Mouse (Mus musculus) megakaryocyte-erythroid progenitor cell, adult 5-6 weeks (primary cell): ENCODE data around the gene Gys1. TPM values are rescaled to one million over a fixed set of nuclear protein-coding genes. Genes with fewer than 3 reads are reported as not detected.
"Not testable (repeated sequence)": the region's sequence is repeated elsewhere in the genome, so short reads cannot be mapped to it uniquely, and the experiment has no call there.

ENCODE experiments used
- ATAC-seq: replicated peaks from 2 replicates; pipeline ENCODE4 v1.8.0; 2016; ENCODE audit warnings: mild to moderate bottlenecking, inconsistent platforms; ENCODE audit not compliant: severe bottlenecking, poor library complexity, low FRiP score, low TSS enrichment
- total RNA-seq, 2 experiments: library from RNA; stranded (forward) in 1 of 2; stranded (reverse) in 1 of 2; fragments of 200-1000, 215-1000 nt in 1 of 2; fragments of >200 nt in 1 of 2; fragmentation: Nextera tagmentation in 1 of 2; gene quantifications; 2 replicates each; pipeline ENCODE4 v1.2.3; 2014 to 2017

Gene Gys1
- total RNA-seq, 2 experiments from 2014 or later, result 3.4 to 6.2 TPM

DNA sequence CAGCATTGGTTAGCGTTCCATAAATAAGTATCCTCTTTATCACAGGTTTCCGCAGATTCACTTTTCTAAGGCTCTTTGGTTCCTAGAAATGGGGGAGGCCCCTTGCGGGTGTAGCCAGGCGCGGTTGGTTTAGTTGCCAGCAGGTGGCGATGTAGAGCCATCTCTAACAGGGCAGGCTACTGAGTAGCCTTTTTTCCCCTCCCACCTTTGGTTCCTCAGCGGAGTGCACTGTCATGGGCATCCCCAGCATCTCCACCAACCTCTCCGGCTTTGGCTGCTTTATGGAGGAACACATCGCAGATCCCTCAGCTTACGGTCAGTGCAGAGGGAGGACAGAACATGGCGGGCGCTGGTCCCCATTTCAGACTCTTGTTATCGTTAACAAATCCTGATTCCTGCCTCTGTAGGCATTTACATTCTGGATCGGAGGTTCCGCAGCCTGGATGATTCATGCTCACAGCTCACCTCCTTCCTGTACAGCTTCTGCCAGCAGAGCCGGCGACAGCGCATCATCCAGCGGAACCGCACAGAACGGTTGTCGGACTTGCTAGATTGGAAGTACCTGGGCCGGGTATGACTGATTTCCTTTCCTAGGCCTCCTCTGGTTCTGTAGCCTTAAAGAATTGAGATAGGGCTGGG is 16.8 kb downstream of the Gys1 start:
- peak; percentile 77 for ATAC-seq

DNA sequence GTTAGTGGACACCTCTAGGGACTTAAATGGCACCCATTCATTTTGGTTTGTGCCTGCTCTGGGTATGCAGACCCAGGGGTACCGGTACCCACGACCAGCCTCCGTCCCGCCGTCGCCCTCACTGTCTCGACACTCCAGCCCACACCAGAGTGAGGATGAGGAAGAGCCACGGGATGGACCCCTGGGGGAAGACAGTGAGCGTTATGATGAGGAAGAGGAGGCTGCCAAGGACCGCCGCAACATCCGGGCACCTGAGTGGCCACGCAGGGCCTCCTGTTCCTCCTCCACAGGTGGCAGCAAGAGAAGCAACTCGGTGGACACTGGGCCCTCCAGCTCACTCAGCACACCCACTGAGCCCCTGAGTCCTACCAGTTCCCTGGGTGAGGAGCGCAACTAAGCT is 20.3 kb downstream of the Gys1 start:
- ATAC-seq, result no peak

DNA sequence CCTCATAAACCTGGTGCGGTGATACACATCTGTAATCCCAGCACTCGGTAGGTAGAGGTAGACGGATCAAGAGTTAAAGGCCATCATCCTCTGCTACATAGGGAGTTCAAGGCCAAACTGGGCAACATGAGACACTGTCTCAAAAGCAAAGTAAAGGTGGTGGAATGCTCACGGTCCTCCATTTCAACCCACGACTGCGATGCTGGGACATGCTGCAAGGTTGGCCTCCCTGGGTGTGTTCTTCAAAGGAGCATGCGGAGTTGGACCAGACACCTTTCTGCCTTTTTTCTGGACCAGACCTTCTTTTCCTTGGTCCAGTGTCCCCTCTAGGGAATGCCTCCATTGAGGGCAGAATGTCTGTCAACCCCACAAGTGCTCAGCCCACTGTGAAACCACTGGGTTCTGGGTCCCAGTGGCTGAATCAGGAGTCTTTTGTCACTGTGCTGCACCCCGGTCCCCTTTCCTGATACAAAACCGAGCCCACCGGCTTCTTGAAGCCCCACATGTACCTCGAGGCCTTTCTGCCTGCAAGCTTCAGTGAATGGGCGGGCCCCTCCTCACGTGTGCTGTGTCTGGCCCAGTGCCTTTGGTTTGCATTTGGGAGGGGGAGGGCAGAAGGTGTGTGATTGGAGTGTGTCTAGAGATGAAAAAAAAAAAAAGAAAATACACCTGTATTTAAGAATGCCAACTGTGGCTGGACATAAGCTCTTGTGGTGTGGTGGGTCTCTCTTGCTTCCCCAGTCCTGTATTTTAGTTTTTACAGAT is 21.5 kb downstream of the Gys1 start:
- no peak for ATAC-seq

DNA sequence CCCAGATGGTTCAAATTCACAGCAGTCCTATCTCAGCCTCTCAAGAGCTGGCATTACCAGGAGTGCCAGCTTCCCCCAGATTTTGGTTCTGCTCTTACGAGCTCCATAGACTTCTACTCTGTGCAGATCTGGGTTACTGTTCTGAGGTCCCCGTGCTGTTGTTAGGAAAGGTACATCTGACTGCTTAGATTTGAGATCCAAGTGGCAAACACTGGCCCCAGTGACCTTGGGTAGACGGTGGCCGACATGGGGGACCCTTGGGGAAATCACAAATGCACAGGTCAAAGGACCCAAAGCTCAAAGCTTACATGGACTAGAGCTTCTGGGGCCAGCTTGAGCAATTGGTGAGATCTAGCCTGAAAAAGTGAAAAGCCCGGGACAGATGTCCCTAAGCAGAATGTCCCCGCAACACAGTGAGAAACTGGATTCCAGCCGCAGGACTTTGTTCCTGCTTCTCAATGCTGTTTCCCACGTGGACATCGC is 22.1 kb downstream of the Gys1 start:
- no peak for ATAC-seq

DNA sequence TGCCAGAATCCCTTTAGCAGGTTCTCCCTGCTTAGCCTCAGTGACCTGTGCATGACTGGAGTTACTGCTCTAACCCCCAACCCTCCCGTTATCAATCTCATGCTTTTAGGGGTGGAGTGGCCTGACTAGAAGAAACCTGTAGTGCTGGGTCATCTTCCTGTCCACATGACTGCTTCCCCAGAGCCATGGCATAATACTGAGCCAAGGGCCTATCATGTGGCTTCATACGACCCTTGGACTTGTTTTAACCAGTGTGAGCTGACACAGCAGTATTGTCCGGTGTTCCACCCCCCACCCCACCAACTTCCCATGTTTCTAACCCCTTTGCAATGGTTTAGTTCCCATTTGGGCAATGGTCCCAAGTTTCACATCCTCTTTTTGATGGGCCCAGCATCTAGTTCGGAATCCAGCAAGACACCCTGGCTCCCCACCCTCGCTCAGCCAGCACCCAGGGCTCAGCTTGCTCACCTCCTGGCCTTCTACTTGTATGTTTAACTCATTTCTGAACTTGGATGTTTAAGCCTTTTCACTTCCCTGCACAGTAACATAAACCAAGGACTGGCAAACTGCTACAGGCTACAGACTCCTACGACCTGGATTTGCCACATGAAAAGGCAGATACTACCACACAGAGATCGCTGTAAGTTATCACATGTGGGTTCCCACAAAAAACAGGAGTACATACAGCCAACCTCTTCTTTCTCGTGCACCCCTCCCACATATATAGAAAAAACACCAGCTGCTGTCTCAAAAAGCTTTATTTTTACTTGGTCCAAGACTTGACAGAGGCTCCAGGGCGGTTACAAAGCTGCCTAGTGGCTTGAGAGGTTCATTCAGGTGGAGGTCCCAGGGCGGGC is 22.8 kb downstream of the Gys1 start:
- no peak for ATAC-seq

DNA sequence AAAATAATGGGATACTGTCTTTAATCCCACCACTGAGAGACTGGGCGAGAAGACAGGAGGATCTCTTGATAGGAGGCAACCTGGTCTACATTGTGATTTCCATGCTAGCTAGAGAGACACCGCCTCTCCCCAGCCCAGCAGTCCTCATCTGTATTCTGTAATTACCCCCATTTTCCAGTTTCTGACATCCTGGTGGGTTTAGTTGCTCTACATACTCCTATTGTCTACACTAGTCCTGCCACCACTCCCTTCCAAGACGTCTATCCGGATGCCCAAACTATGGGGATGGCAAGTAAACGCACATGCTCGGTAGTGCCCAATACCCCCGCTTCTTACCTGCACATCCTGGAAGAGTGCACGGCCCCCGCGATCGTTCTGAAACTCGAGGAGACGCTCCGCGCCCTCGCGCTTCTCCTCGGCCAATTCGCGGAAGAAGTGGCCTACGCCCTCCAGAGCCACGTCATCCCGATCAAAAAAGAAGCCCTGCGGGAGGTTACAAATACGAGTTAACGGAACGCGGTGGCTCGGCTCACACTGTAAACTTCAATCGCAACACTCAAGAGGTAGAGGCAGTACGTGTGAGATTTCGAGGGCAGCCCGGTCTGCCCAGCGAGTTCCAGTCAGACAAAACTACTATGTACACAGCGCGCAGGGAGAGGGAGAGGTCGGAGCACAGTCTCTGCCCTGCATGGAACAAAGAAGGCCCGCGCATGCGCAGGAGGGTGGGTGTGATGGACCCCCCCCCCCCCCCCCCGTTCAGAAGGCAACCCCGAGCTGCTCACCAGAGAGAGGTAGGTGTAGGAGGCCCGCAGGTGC is 24.3 kb downstream of the Gys1 start:
- ATAC-seq, result 0 out of 2 replicates have a peak, but pooled peaks have one; percentile 15

DNA sequence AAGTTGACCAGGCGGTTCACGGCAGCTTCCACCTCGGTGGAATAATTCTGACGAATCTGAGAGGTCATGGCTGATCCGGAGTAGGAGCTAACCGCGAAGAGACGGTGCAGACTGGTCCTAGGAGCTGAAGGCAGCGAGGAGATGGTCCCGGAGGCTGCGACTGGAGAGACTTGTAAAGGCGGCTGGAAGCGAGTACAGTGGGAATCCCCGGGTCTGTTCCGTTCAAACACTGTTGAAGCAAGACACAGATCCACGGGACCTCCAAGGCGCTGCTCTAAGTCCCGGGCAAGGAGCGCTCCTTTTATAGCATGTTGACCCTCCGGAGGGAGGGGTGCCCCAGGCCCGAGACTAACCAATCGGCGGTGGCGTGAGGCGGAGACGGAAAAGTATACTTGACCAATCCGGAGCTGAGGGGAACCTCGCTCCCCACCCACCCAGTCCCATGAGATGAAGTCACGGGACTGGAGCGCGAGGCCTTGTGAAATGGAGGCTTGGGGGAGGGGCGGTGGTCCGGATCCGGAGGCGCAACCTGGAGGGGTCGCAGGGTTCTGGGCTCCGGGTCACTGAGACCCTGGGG is 25.0 kb downstream of the Gys1 start, which contains the start of gene Ftl1:
Gene Ftl1, minus strand, starts transcription at position 321 of the 577 bp plus-strand sequence.
- peak; percentile 82 for ATAC-seq

DNA sequence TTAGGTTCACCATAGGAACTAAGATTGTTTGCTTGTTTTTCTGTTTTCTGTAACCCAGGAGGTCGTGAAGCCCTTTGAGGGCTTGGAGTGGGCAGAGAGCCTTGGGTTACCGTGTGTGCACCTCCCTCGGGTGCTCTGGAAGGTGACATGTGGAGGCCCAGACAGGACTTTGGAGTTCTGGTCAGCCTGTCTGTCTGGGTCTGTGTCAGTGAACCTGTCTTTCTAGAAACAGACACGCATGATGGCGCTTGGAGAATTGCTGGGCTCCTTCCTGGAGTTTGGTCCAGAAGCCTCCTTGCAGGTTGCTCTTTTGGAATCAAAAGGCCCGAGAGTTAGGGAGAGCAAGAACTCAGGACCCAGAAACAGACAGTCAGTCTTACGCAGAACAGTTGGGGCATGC is 25.7 kb downstream of the Gys1 start:
- 0 out of 2 replicates have a peak, but pooled peaks have one; percentile 1 for ATAC-seq

DNA sequence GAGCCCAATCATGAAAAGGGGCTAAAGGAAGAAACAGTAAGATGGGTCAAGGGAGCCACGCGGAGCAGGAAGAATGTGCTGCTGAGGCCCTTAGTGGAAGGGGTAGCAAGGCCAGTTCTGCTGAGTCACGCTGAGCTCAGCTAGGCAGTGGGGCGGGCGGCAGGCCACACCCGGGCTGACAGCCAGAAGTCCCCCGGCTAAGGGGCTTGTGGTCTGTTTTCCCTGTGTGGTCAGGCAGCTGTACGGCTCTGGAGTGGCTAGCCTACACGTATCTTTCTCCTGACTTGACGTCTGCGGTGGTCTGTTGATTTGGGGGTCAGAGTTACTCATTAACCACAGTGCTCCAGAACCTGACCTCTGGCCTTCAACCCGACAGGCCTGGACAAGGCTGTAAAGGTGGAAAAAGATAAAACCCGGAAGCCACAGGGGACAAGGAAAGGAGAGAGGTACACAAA is 26.2 kb downstream of the Gys1 start:
- peak; percentile 27 for ATAC-seq

DNA sequence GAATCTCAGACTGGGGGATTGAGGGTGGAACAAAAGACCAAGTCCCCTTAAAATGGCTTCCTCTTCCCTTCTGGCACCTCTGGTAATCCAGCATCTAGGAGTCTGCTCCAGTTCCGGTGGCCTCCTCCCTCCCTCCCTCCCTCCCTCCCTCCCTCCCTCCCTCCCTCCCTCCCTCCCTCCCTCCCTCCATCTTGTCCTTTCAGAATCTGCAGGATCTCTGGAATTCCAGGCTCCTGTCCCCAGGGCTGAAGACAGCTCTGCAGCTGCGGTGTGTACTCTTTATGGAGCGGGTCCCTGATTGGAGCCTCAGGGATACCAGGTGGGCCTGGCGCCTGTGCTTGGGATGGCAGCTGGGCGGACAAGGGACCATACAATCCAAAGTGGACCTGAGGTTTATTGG is 26.7 kb downstream of the Gys1 start:
- no peak for ATAC-seq

DNA sequence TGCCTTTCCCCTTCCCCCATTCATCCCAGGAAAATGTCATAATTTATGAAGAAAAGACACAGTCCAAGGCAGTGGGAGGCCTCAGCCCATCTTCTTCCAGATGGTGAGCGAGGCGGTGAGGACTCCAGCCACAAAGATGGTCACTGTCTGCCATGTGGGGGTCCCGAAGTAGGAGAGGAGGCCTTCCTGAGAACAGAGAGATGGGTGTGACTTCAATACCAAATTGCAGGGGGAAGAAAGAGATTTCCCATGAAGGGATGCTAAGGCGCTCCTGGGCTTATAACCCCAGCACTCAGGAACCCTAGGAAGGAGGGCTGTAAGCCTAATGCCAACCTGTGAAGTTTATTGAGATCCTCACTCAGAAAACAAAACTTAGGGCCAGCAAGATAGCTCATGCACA is 27.1 kb downstream of the Gys1 start:
- no peak for ATAC-seq

DNA sequence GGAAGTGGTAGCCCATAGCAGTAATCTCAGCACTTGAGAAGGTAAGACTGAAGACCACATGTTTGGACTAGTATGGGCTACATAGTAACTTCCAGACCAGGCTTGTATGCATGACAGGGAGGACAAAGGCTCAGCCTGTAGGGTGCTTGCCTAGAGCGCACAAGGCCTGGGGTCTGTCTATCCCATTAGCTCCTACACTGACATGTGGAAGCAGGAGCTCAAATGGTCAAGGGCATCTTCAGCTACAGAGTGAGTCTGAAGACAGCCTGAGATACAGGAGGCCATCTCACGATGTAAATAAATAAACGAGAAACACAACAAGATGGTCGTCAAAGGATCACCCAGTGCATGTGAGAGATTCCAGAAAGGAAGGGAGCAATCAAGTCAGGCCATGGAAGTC is 27.7 kb downstream of the Gys1 start:
- no peak for ATAC-seq

DNA sequence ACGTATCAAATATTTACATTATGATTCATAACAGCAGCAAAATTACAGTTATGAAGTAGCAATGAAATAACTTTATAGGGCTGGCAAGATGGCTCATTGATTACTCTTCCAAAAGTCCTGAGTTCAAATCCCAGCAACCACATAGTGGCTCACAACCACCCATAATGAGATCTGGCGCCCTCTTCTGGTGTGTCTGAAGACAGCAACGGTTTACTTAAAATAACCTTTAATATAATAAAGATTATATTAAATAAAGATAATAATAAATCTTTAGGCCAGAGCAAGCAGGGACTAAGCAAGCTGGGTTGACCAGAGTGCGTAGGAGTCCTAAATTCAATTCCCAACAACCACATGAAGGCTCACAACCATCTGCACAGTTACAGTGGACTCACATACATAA is 28.2 kb downstream of the Gys1 start:
- not testable (repeated sequence) for ATAC-seq

DNA sequence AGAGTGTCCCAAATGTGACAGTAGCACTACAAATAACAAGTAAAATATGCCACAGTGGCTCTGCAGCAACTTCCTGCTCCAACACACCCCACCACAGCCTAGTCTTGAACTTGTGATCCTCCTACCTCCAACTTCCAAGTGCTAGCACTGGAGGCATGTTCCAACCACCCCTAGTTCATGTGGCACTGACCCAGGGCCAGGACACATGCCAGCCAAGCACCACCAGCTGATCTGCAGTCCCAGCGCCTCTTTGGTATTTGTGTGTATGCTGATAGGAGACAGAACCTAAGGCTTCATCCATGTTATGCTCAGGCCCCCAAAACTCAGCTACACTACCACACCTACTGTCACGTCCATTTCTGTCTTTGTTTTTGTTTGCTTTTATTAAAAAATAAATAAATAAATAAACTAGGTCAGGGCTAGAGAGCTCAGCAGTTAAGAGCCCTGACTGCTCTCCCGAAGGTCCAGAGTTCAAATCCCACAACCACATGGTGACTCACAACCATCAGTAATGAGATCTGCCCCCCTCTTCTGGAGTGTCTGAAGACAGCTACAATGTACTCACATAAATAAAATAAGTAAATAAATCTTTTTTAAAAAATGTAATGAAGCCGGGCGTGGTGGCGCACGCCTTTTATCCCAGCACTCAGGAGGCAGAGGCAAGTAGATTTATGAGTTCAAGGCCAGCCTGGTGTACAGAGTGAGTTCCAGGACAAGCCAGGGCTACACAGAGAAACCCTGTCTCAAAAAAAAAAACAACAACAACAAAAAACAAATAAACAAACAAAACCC is 29.5 kb downstream of the Gys1 start:
- no peak for ATAC-seq

DNA sequence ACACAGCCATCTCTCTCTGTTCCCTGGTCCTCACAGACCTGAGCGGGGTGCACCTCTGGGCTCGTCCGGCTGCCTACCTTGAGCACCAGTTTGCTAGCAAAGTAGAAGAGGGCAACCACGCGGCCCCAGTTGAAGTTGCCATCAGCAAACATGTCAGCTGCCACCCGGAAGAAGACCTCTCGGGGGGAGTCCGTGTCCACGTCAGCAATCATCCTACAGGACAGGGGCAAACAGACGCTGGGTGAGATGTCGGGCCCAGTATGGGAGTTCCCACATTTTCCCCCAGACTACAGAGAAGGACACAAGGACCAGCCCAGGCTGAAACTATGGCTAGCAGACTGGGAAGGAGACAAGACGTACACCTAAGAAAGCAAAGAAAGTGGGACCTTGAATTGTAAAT is 30.5 kb downstream of the Gys1 start:
- ATAC-seq, result no peak

DNA sequence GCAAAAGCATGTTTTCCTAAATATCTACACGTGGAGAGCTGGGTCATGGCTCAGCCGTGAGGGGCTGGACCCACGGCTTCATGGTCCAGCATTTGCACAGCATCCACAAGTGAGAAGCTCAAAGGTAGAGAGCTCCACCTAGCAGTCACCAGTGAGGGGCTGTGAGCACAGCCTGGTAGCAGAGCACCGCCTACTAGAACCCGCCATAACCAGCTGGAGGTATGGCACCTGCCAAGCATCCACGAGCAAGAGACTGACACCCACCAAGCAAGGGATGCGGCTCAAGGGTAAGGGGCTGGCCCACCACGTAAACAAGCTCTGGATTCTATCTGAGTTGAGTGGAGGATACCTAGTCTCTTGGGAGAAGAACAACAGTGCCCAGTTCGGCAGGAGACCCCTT is 30.9 kb downstream of the Gys1 start:
- ATAC-seq, result no peak

DNA sequence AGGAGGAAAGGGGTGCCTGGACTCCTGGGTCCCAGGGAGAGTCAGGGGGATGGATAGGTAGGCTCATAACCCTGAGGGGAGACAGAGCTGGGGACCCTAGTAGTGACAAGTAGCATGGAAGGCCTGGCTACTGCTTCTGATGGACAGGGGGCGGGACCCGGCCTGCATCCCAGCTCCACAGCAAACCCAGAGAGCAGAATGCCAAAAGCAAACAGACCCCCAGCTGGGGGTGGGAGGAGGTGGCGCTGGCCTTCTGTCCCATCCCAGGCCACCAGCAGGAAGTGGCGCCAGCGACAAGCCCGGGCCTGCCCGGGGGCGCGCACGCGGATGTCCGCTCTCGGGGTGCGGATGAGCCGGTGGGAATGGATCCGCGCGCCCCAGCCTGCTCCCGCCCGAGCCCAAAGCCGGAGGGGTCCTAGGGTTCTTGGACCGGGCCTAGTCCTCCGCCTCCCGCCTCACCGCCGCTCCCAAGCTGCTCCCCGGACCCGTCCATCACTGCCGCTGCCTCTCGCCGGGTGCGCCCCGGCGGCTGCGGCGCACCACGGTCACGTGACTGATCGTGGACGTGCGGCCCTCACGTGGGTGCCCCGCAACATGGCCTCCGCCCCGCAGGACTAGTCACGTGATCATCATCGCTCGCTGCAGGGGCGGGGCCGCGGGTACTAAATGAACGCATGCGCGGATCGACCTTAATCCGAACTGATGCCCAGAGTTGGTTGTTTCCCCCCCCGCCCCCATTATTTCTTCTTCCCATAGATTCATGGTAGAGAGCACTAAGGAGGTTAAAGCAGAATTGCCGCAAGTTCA is 31.8 kb downstream of the Gys1 start, which contains the start of gene Bax:
Gene Bax, minus strand, starts transcription at position 616 of the 807 bp plus-strand sequence.
- ATAC-seq, result peak; percentile 63
